18 mouse cellular contexts compared by ENCODE assay signal in genomic region chr9:29771071-29771785, GRCm38 (mm10).
DNase-seq lines count a peak whose midpoint lies in the region; ATAC-seq and TF ChIP-seq lines count a peak whose summit lies in the region.
"Had no signal": no experiment of that assay in that cellular context is flagged by ENCODE, and none has a peak within 500 bp of the region (broad histone marks: within the 10 kb centered on the region; RNA-seq: fewer than 3 reads in every experiment).

No protein-coding gene starts in this region.

- ATAC-seq in heart, postnatal 0 days (ENCODE audit: insufficient read depth, low read depth) = no peak
- ATAC-seq in lung, embryonic 14.5 days (ENCODE audit: insufficient read depth) = no peak
- ATAC-seq in hindbrain, embryonic 15.5 days (ENCODE audit: low FRiP score, low read depth) = no peak
- ATAC-seq: Patski had no signal

- no peak overlapping the region for H3K9ac ChIP-seq in heart, postnatal 0 days (replicated peaks; ENCODE audit: low read depth, low read length)
- no peak overlapping the region for H3K9ac ChIP-seq in lung, embryonic 14.5 days
- no peak overlapping the region for H3K9ac ChIP-seq in hindbrain, embryonic 15.5 days
- H3K9ac ChIP-seq: embryonic facial prominence, embryonic 13.5 days; forebrain, embryonic 12.5 days; limb, embryonic 13.5 days had no signal

- TF ChIP-seq CTCF in heart, postnatal 0 days (IDR thresholded peaks at IDR 0.05; ENCODE audit: low read depth) = no peak
- no peak for TF ChIP-seq CTCF in lung, embryonic 14.5 days (IDR thresholded peaks at IDR 0.05; ENCODE audit: low read depth)

- H3K27ac ChIP-seq in heart, postnatal 0 days (ENCODE audit: low read depth) = no peak overlapping the region
- no peak overlapping the region for H3K27ac ChIP-seq in lung, embryonic 14.5 days (ENCODE audit: low read depth)
- H3K27ac ChIP-seq in hindbrain, embryonic 15.5 days (replicated peaks) = no peak overlapping the region; the same call in 1 of the 2 replicates
- H3K27ac ChIP-seq: embryonic facial prominence, embryonic 13.5 days; forebrain, embryonic 12.5 days; limb, embryonic 13.5 days had no signal

- no peaks in the 10 kb centered on the region for H3K36me3 ChIP-seq in heart, postnatal 0 days (replicated peaks; ENCODE audit: control insufficient read depth, insufficient read depth, low read length)
- H3K36me3 ChIP-seq in lung, embryonic 14.5 days (ENCODE audit: insufficient read depth) = no peaks in the 10 kb centered on the region
- no peaks in the 10 kb centered on the region for H3K36me3 ChIP-seq in hindbrain, embryonic 15.5 days
- H3K36me3 ChIP-seq: embryonic facial prominence, embryonic 13.5 days; forebrain, embryonic 12.5 days; limb, embryonic 13.5 days had no signal

- no peak for TF ChIP-seq EP300 in heart, postnatal 0 days (IDR thresholded peaks at IDR 0.05; ENCODE audit: low read depth)

- no peaks in the 10 kb centered on the region; the same call in 1 of the 2 replicates for H3K4me1 ChIP-seq in heart, postnatal 0 days (ENCODE audit: control insufficient read depth, insufficient read depth)
- H3K4me1 ChIP-seq in lung, embryonic 14.5 days (ENCODE audit: insufficient read depth) = no peaks in the 10 kb centered on the region
- H3K4me1 ChIP-seq in hindbrain, embryonic 15.5 days (replicated peaks) = peaks cover 50% of the 10 kb centered on the region
- H3K4me1 ChIP-seq: embryonic facial prominence, embryonic 13.5 days; limb, embryonic 13.5 days had no signal

- no peaks in the 10 kb centered on the region for H3K9me3 ChIP-seq in heart, postnatal 0 days (replicated peaks; ENCODE audit: control insufficient read depth, low read length)
- H3K9me3 ChIP-seq in lung, embryonic 14.5 days (ENCODE audit: low read depth, low read length) = no peaks in the 10 kb centered on the region
- H3K9me3 ChIP-seq in hindbrain, embryonic 15.5 days = no peaks in the 10 kb centered on the region
- H3K9me3 ChIP-seq: embryonic facial prominence, embryonic 13.5 days; forebrain, embryonic 12.5 days; limb, embryonic 13.5 days had no signal

- no peak for DNase-seq in heart, postnatal 0 days (ENCODE audit: low spot score)
- DNase-seq in heart, adult 9 months (ENCODE audit: low spot score in 2 of 2) = no peak
- DNase-seq in lung, embryonic 14.5 days = peak; percentile 12
- DNase-seq in lung, postnatal 4 days = no peak
- peak; percentile 56 for DNase-seq in retina, postnatal 1 day
- no peak for DNase-seq in cerebellum, postnatal 25 days
- DNase-seq: adrenal gland, adult 8-10 months; cerebellum, postnatal 36 days; kidney, postnatal 14 days; layer of hippocampus, postnatal 36 days; lung, postnatal 36 days had no signal

- peak overlapping the region; percentile 21; the same call in 1 of the 2 replicates for H3K4me2 ChIP-seq in heart, postnatal 0 days (ENCODE audit: low read depth, low read length)
- H3K4me2 ChIP-seq in lung, embryonic 14.5 days = peak overlapping the region; percentile 44
- H3K4me2 ChIP-seq in hindbrain, embryonic 15.5 days = peak overlapping the region; percentile 17; the same call in 1 of the 2 replicates
- H3K4me2 ChIP-seq: embryonic facial prominence, embryonic 13.5 days; forebrain, embryonic 12.5 days; limb, embryonic 13.5 days had no signal

- no peak overlapping the region for H3K4me3 ChIP-seq in heart, postnatal 0 days (ENCODE audit: low read depth, low read length)
- H3K4me3 ChIP-seq in lung, embryonic 14.5 days (ENCODE audit: low read depth, low read length) = no peak overlapping the region
- H3K4me3 ChIP-seq in hindbrain, embryonic 15.5 days = no peak overlapping the region
- H3K4me3 ChIP-seq: embryonic facial prominence, embryonic 13.5 days; forebrain, embryonic 12.5 days; limb, embryonic 13.5 days; myocyte had no signal

- WGBS in heart, postnatal 0 days = 53% methylated on average over 23 of the region's 23 CpGs
- WGBS in lung, embryonic 14.5 days = 27% methylated on average over 23 of the region's 23 CpGs
- WGBS in hindbrain, embryonic 15.5 days = 57% methylated on average over 23 of the region's 23 CpGs

- H3K27me3 ChIP-seq in heart, postnatal 0 days (ENCODE audit: control insufficient read depth, insufficient read depth, low read length) = no peaks in the 10 kb centered on the region
- H3K27me3 ChIP-seq in lung, embryonic 14.5 days (ENCODE audit: insufficient read depth, low read length) = no peaks in the 10 kb centered on the region
- H3K27me3 ChIP-seq in hindbrain, embryonic 15.5 days = no peaks in the 10 kb centered on the region
- H3K27me3 ChIP-seq: CH12.LX; embryonic facial prominence, embryonic 13.5 days; limb, embryonic 13.5 days had no signal

Comparison
In these comparisons a context has a peak if more than half of its experiments do, and no peak if none do; other contexts are left out.
1. DNase-seq: peak in lung, embryonic 14.5 days (single experiment) and retina, postnatal 1 day (single experiment); none in heart, postnatal 0 days (single experiment), heart, adult 9 months (0 of 2), lung, postnatal 4 days (0 of 2) and cerebellum, postnatal 25 days (0 of 2).
2. Peak in every context shown above with its lines, with median percentiles within 50 percentile points of each other: H3K4me2 ChIP-seq.